ENCODE assay signal across 15 mouse cellular contexts in genomic region chr4:50762759-50763158, GRCm38 (mm10).
"Had no signal": no experiment of that assay in that cellular context is flagged by ENCODE, and none has a peak within 500 bp of the region (broad histone marks: within the 10 kb centered on the region; RNA-seq: fewer than 3 reads in every experiment).

No protein-coding gene starts in this region.

- H3K9me3 ChIP-seq: megakaryocyte, embryonic 14.5 days; midbrain, embryonic 13.5 days; midbrain, embryonic 15.5 days; neural tube, embryonic 12.5 days; stomach, embryonic 15.5 days had no signal

- H3K4me1 ChIP-seq: midbrain, embryonic 13.5 days; midbrain, embryonic 15.5 days; neural tube, embryonic 12.5 days; stomach, embryonic 15.5 days had no signal

- DNase-seq: lung, adult 18-20 months; lung, embryonic 14.5 days; lung, postnatal 10 days; lung, postnatal 4 days; right cerebral cortex, postnatal 14 days; thymus, adult 2 months; thymus, postnatal 25 days; thymus, postnatal 4 days had no signal

- H3K27ac ChIP-seq: midbrain, embryonic 13.5 days; midbrain, embryonic 15.5 days; neural tube, embryonic 12.5 days; stomach, embryonic 15.5 days; stomach, postnatal 0 days had no signal

- H3K27me3 ChIP-seq: megakaryocyte, embryonic 14.5 days; midbrain, embryonic 13.5 days; midbrain, embryonic 15.5 days; neural tube, embryonic 12.5 days; stomach, embryonic 15.5 days had no signal

- H3K9ac ChIP-seq: lung, embryonic 14.5 days; midbrain, embryonic 13.5 days; midbrain, embryonic 15.5 days; neural tube, embryonic 12.5 days; stomach, embryonic 15.5 days had no signal

- H3K4me3 ChIP-seq: megakaryocyte, embryonic 14.5 days; midbrain, embryonic 13.5 days; midbrain, embryonic 15.5 days; neural tube, embryonic 12.5 days; stomach, embryonic 15.5 days had no signal

- H3K36me3 ChIP-seq: midbrain, embryonic 13.5 days; midbrain, embryonic 15.5 days; neural tube, embryonic 12.5 days; stomach, embryonic 15.5 days had no signal

- ATAC-seq: midbrain, embryonic 13.5 days; midbrain, embryonic 15.5 days had no signal

- H3K4me2 ChIP-seq: lung, embryonic 14.5 days; midbrain, embryonic 11.5 days; midbrain, embryonic 13.5 days; midbrain, embryonic 15.5 days; neural tube, embryonic 12.5 days; stomach, embryonic 15.5 days had no signal
